Mouse (Mus musculus) forebrain, embryonic 11.5 days (tissue): ENCODE results near the gene Katnal1. TPM values are rescaled to one million over a fixed set of nuclear protein-coding genes. Genes with fewer than 3 reads are reported as not detected.

ENCODE experiments used
- ATAC-seq: fragments of 200-750 bp; cut with Nextera tagmentation; replicated peaks from 2 replicates; pipeline ENCODE4 v1.8.0; 2017; ENCODE audit warnings: moderate TSS enrichment; ENCODE audit not compliant: low FRiP score
- DNase-seq: peaks from one replicate; pipeline ENCODE4 v3.0.0-alpha.2; 2017; ENCODE audit warnings: low spot score
- H3K27ac ChIP-seq: fragments of 300-500 bp; sonication (generic); 2 replicates; pipeline ENCODE4 v1.5.1; 2014; ENCODE audit warnings: low read depth, low read length
- H3K27me3 ChIP-seq: fragments of 300-500 bp; sonication (generic); 2 replicates; pipeline ENCODE4 v1.6.1; 2014; ENCODE audit warnings: mild to moderate bottlenecking, low read length, mixed read lengths; ENCODE audit not compliant: control insufficient read depth, insufficient read depth
- H3K36me3 ChIP-seq: fragments of 300-500 bp; sonication (generic); 2 replicates; pipeline ENCODE4 v1.6.1; 2014; ENCODE audit warnings: mild to moderate bottlenecking, low read length, moderate library complexity, mixed read lengths; ENCODE audit not compliant: control insufficient read depth, insufficient read depth
- H3K4me1 ChIP-seq: fragments of 300-500 bp; sonication (generic); replicated peaks from 2 replicates; pipeline ENCODE4 v1.6.1; 2014; ENCODE audit warnings: low read length, mixed read lengths; ENCODE audit not compliant: control insufficient read depth, insufficient read depth
- H3K4me2 ChIP-seq: fragments of 300-500 bp; sonication (generic); 2 replicates; pipeline ENCODE4 v1.6.1; 2014; ENCODE audit warnings: low read depth, mild to moderate bottlenecking, low read length, moderate library complexity, mixed read lengths; ENCODE audit not compliant: severe bottlenecking
- H3K4me3 ChIP-seq: fragments of 300-500 bp; sonication (generic); 2 replicates; pipeline ENCODE4 v1.5.1; 2014; ENCODE audit warnings: low read depth, low read length
- H3K9ac ChIP-seq: fragments of 300-500 bp; sonication (generic); 2 replicates; pipeline ENCODE4 v1.6.1; 2014; ENCODE audit warnings: low read length
- H3K9me3 ChIP-seq: fragments of 300-500 bp; sonication (generic); 2 replicates; pipeline ENCODE4 v1.6.1; 2016; ENCODE audit warnings: low read length, mixed read lengths; ENCODE audit not compliant: control insufficient read depth
- WGBS: fragments of 180-500 bp; shearing (Covaris S2); extraction: QIAGEN DNeasy Blood & Tissue Kit; methylation state at CpG from one replicate; pipeline ENCODE4 v1.1.7; 2014; 5-methylcytosine and 5-hydroxymethylcytosine counted together
- polyA plus RNA-seq: library from polyadenylated mRNA; unstranded; fragments of >200 nt; fragmentation: Nextera tagmentation; extraction: Ambion mirVana; gene quantifications from 2 replicates; pipeline ENCODE4 v1.2.1, GENCODE M21; 2014

The Katnal1 gene
- polyA plus RNA-seq, 1 experiment from 2014 or later: 34.0 TPM

DNA sequence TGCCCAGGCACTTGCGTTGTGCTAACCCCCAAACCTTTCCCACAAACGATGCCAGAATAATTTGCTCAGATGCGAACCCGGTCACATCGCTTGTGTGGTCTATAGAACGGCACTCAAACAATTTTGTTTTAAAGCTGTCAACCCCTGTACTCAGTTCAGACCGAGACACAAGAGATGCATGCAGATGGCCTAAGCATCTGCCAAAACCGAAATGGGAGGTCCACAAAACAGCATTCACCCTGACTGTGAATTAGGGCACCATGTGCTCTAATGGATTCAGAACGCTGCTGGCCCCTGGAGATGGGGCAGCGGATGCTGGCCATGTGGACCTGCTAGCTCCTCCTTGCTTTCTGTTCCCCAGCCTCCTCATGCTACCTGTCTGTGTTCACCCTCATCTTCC lies 12.7 kb upstream of the Katnal1 start:
- Histone ChIP-seq H3K9ac (no peak overlapping the region), H3K4me1 (no peaks in the 10 kb centered on the region), H3K9me3 (peaks cover 3% of the 10 kb centered on the region; the same call in 1 of the 2 replicates), H3K27me3 (no peaks in the 10 kb centered on the region), H3K27ac (no peak overlapping the region), H3K36me3 (no peaks in the 10 kb centered on the region), H3K4me3 (no peak overlapping the region), H3K4me2 (no peak overlapping the region)
- DNase-seq (no peak), ATAC-seq (no peak)
- WGBS: 92% methylated on average over 10 of the region's 10 CpGs

DNA sequence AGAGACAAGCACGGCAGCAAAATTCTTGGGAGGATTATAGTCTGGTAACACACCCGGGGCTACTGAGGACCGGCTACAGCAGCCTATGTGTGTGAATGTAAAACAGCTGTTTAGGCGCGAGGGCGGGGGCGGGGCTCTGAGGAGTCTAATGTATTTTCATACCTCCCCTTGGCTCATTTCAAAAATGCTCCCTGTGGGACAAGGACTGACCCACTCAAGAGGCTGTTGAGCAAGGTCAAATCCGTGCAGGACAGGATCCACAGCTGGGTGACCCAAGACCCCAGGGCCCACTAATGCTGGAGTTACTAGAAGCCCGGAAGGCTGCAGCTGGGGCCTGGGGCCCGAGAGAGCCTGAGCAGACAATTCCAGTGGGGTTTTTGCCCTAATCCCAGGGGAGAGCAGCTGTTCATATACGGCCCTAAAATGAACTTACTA lies 10.8 kb upstream of the Katnal1 start:
- H3K36me3 ChIP-seq: no peaks in the 10 kb centered on the region
- no peak overlapping the region for H3K4me3 ChIP-seq
- peaks cover 3% of the 10 kb centered on the region for H3K9me3 ChIP-seq
- no peak for DNase-seq
- no peak for ATAC-seq
- no peak overlapping the region for H3K4me2 ChIP-seq
- no peaks in the 10 kb centered on the region for H3K27me3 ChIP-seq
- 63% methylated on average over 11 of the region's 11 CpGs for WGBS
- no peak overlapping the region for H3K27ac ChIP-seq
- no peaks in the 10 kb centered on the region for H3K4me1 ChIP-seq
- no peak overlapping the region; the same call in 1 of the 2 replicates for H3K9ac ChIP-seq

DNA sequence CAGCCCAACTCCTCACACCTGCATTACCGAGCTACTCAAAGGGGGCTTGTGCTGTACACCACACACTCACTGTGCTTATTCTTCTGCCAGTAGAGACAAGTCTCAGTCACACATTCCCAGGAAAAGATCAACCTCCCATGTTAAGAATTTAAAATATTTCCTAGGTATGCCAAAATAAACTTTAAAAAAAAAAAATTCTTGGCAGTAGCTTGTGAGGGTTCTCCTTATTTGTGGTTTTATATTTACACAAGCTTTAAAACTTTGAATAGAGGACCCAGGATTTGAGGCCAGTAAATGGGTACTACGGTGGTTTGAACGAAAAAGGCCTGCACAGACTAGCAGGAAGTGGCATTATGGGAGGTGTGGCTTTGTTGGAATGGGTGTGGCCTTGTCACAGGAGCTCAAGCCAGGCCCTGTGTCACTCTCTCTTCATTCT lies 7.4 kb upstream of the Katnal1 start:
- Histone ChIP-seq H3K9me3 (no peaks in the 10 kb centered on the region; the same call in none of the 2 replicates), H3K27me3 (no peaks in the 10 kb centered on the region), H3K4me3 (no peak overlapping the region), H3K36me3 (no peaks in the 10 kb centered on the region), H3K4me1 (no peaks in the 10 kb centered on the region), H3K9ac (no peak overlapping the region), H3K27ac (no peak overlapping the region), H3K4me2 (no peak overlapping the region)
- WGBS: 84% methylated on average over 3 of the region's 3 CpGs
- DNase-seq: no peak
- ATAC-seq: no peak

DNA sequence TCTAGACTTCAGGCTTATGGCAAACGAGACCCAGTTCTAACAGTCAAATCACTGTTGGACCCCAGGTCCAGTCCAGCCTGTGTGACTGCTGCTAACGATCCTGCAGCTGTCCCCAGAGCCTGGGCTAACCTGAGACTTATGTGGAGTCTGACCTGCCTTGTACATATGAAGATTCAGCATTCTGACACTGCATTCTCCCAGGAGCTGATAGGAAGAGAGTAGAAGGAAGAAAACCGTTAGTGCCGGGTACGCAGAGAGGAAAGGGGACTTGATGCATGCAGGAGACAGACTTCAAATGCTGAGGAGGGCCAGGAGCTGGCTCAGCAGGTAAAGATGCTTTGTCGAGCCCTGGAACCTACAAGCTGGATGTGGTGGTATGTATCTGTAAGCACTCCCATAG lies 6.8 kb upstream of the Katnal1 start:
- H3K4me1 ChIP-seq: no peaks in the 10 kb centered on the region
- DNase-seq: no peak
- WGBS: 85% methylated on average over 6 of the region's 6 CpGs
- H3K9me3 ChIP-seq: no peaks in the 10 kb centered on the region; the same call in none of the 2 replicates
- H3K27ac ChIP-seq: no peak overlapping the region
- H3K27me3 ChIP-seq: no peaks in the 10 kb centered on the region
- ATAC-seq: no peak
- H3K4me2 ChIP-seq: no peak overlapping the region
- no peak overlapping the region for H3K9ac ChIP-seq
- H3K36me3 ChIP-seq: no peaks in the 10 kb centered on the region
- no peak overlapping the region for H3K4me3 ChIP-seq

DNA sequence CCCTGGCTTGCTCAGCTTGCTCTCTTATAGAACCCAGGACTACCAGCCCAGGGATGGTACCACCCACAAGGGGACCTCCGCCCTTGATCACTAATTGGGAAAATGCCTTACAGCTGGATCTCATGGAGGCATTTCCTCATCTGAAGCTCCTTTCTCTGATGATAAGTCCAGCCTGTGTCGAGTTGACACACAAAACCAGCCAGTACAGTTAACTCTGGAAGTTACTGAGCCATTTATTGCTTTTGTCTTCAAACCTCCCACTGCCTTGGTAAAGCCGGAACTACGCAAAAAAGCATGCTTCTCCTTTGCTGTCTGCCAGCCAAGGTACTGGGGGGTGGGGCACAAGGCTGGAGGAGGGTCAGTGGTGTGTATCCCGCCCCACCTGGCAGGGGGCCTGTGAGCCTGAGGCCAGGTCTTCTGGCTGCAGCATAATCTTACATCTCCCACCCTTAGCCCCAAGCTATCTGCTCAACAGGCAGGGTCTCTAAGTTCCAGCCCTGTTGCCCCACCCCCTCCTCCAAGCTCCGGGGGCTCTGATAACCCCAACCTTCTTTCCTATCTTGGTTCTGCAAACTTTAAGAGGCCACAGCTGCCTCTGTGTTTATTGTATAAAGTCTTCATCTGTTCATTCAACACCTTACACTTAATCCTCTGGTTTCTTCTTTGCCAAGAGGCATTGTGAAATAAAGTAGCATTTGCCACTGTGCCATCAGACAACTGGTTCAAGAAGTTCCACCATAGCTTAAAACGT lies 6.1 kb upstream of the Katnal1 start:
- WGBS: 50% methylated on average over 7 of the region's 7 CpGs
- Histone ChIP-seq H3K4me2 (no peak overlapping the region), H3K36me3 (no peaks in the 10 kb centered on the region), H3K27me3 (no peaks in the 10 kb centered on the region), H3K27ac (no peak overlapping the region), H3K9me3 (no peaks in the 10 kb centered on the region; the same call in none of the 2 replicates), H3K9ac (no peak overlapping the region), H3K4me3 (no peak overlapping the region), H3K4me1 (no peaks in the 10 kb centered on the region)
- DNase-seq (no peak), ATAC-seq (no peak)

DNA sequence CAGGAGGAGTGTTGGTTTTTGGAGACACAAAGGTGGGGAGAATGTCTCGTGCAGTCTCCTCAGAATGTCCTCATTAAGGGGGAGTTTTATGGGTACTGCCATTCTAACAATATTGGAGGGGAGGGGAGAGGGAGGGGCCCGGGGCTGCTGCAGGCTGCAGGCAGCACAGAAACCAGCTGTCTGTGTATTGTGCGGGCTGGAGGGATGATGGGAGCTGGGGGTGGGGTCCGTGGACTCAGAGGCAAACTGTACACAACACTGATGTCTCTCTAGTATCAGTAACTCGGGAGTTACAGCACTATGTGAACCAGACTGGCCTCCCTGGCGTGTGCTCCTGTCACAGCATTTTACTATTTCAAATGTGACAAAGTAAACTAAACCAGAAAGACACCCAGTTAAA lies 5.3 kb upstream of the Katnal1 start:
- Histone ChIP-seq H3K4me2 (no peak overlapping the region), H3K36me3 (no peaks in the 10 kb centered on the region), H3K9me3 (no peaks in the 10 kb centered on the region; the same call in none of the 2 replicates), H3K4me1 (no peaks in the 10 kb centered on the region), H3K4me3 (no peak overlapping the region), H3K27ac (no peak overlapping the region), H3K27me3 (no peaks in the 10 kb centered on the region), H3K9ac (no peak overlapping the region)
- DNase-seq: no peak
- ATAC-seq: no peak
- 61% methylated on average over 6 of the region's 6 CpGs for whole genome bisulfite sequencing

DNA sequence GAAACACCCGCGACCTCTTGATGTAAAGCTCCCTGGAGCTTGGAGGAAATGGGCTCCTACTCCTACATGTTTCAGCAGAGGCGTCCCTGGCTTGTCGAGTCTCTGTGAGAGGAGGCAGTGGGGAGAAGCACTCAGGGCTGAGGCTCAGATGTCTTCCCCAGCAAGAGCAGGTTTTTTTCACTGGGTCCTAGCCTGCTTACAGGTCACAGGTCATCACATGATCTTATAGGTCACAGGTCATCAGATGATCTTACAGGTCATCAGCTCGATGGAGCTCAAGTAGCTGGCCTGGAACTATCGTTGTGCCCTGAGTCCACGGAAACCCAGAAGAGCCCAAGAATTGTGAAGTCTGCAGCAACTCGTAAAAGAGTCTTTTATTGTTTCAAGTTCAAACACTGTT lies 4.6 kb upstream of the Katnal1 start:
- no peak for DNase-seq
- WGBS: 82% methylated on average over 8 of the region's 8 CpGs
- no peaks in the 10 kb centered on the region; the same call in 1 of the 2 replicates for H3K4me1 ChIP-seq
- no peaks in the 10 kb centered on the region for H3K36me3 ChIP-seq
- H3K9ac ChIP-seq: no peak overlapping the region
- ATAC-seq: no peak
- no peak overlapping the region for H3K4me3 ChIP-seq
- H3K27ac ChIP-seq: no peak overlapping the region
- no peak overlapping the region for H3K4me2 ChIP-seq
- H3K9me3 ChIP-seq: no peaks in the 10 kb centered on the region; the same call in none of the 2 replicates
- no peaks in the 10 kb centered on the region for H3K27me3 ChIP-seq

DNA sequence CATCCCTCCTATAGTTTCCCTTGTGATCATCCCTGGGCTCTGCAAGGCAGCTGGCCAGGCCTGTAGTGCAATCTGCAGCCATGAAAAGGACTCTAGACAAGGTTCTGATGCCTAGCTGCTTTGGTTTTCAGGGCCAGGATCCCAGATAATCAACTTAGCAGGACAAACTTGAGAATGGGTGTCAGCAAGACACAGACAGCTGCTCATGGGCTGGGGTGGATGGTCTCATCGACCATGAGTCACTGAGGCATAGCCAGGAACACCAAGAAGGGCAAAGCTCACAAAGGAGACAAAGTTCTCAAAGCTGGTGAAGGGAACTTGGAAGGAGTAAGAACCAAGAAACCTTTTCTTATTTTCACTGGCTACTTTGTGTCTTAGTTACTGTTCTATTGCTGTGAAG lies 2.2 kb upstream of the Katnal1 start:
- Histone ChIP-seq H3K9me3 (no peaks in the 10 kb centered on the region; the same call in none of the 2 replicates), H3K27ac (no peak overlapping the region), H3K4me2 (no peak overlapping the region), H3K27me3 (no peaks in the 10 kb centered on the region), H3K9ac (no peak overlapping the region), H3K4me3 (no peak overlapping the region), H3K4me1 (no peaks in the 10 kb centered on the region; the same call in 1 of the 2 replicates), H3K36me3 (no peaks in the 10 kb centered on the region)
- ATAC-seq (no peak), DNase-seq (no peak)
- 79% methylated on average over 1 of the region's 1 CpGs for WGBS
